Mouse (Mus musculus): ENCODE data around the gene Cdk11b.

- no peak for TF ChIP-seq POLR2A (IDR thresholded peaks at IDR 0.05; ENCODE audit: insufficient read depth, low read length)
- no peak for TF ChIP-seq EP300 (IDR thresholded peaks at IDR 0.05; ENCODE audit: insufficient read depth, low read depth, low read length)
Measured at GRCm38 (mm10) chr4:155651553-155652269, 27.1 kb downstream of the Cdk11b start.
